Mouse (Mus musculus) testis, adult 2 months (tissue): ENCODE measurements around the gene Ubr2. TPM values are rescaled to one million over a fixed set of nuclear protein-coding genes. Genes with fewer than 3 reads are reported as not detected.

Source experiments
- H3K27ac ChIP-seq: fragments of 200-500 bp; 2 replicates; pipeline ENCODE4 v1.5.1; 2012; ENCODE audit warnings: low read depth, low read length; ENCODE audit not compliant: control insufficient read depth, insufficient read depth
- H3K27me3 ChIP-seq: fragments of 200-500 bp; 2 replicates; pipeline ENCODE4 v1.6.1; 2012; ENCODE audit warnings: mild to moderate bottlenecking, low read length, moderate library complexity; ENCODE audit not compliant: control insufficient read depth, insufficient read depth
- H3K36me3 ChIP-seq: fragments of 200-500 bp; 2 replicates; pipeline ENCODE4 v1.6.1; 2012; ENCODE audit warnings: mild to moderate bottlenecking, low read length; ENCODE audit not compliant: control insufficient read depth, insufficient read depth
- H3K4me1 ChIP-seq: fragments of 200-500 bp; 2 replicates; pipeline ENCODE4 v1.6.1; 2012; ENCODE audit warnings: low read length; ENCODE audit not compliant: control insufficient read depth, insufficient read depth
- H3K4me3 ChIP-seq: fragments of 200-500 bp; 2 replicates; pipeline ENCODE4 v1.5.1; 2012; ENCODE audit warnings: low read depth, mild to moderate bottlenecking, low read length, moderate library complexity, mixed read lengths; ENCODE audit not compliant: control insufficient read depth
- CTCF ChIP-seq: fragments of 200-500 bp; IDR thresholded peaks from 2 replicates; pipeline ENCODE4 v1.5.1; 2012; ENCODE audit warnings: low read depth, mild to moderate bottlenecking, inconsistent platforms, low read length, moderate library complexity; ENCODE audit not compliant: control insufficient read depth, insufficient read depth, insufficient replicate concordance
- POLR2A ChIP-seq: fragments of 200-500 bp; IDR thresholded peaks from 2 replicates; pipeline ENCODE4 v1.6.1; 2012; ENCODE audit warnings: low read depth, mild to moderate bottlenecking, inconsistent platforms, low read length, moderate library complexity; ENCODE audit not compliant: control insufficient read depth
- polyA plus RNA-seq: library from polyadenylated mRNA; depleted of rRNA; stranded (reverse); fragments of >200 nt; gene quantifications from 2 replicates; pipeline ENCODE4 v1.2.3, GENCODE M21; 2012

Ubr2 gene
- polyA plus RNA-seq, 1 experiment: 10.2 TPM

- peaks cover 1% of the 10 kb centered on the region; the same call in 1 of the 2 replicates for H3K36me3 ChIP-seq
These were observed 64.1 kb downstream of the Ubr2 start for GRCm38 (mm10) chr17:46946276-46946675.

GRCm38 (mm10) chr17:46942421-46942820, 67.9 kb downstream of the Ubr2 start:
- no peak overlapping the region for H3K27ac ChIP-seq
- peak overlapping the region; percentile 44 for H3K4me3 ChIP-seq
- TF ChIP-seq POLR2A: no peak
- no peak for TF ChIP-seq CTCF
- H3K36me3 ChIP-seq: no peaks in the 10 kb centered on the region; the same call in 1 of the 2 replicates
- H3K4me1 ChIP-seq: no peaks in the 10 kb centered on the region
- no peaks in the 10 kb centered on the region for H3K27me3 ChIP-seq

More at GRCm38 (mm10) chr17:46946276-46946675, 64.1 kb downstream of the Ubr2 start:
- TF ChIP-seq CTCF (no peak), POLR2A (no peak)
- Histone ChIP-seq H3K27me3 (no peaks in the 10 kb centered on the region), H3K4me1 (no peaks in the 10 kb centered on the region), H3K4me3 (no peak overlapping the region), H3K27ac (no peak overlapping the region)

- Histone ChIP-seq H3K4me1 (no peaks in the 10 kb centered on the region), H3K27ac (no peak overlapping the region), H3K36me3 (no peaks in the 10 kb centered on the region; the same call in 1 of the 2 replicates), H3K27me3 (no peaks in the 10 kb centered on the region), H3K4me3 (no peak overlapping the region)
- TF ChIP-seq POLR2A: no peak
- TF ChIP-seq CTCF: no peak
These were observed 69.9 kb downstream of the Ubr2 start for GRCm38 (mm10) chr17:46940461-46940860.

- Histone ChIP-seq H3K4me1 (no peaks in the 10 kb centered on the region), H3K36me3 (no peaks in the 10 kb centered on the region), H3K27me3 (no peaks in the 10 kb centered on the region), H3K4me3 (no peak overlapping the region), H3K27ac (no peak overlapping the region)
- no peak for TF ChIP-seq POLR2A
- TF ChIP-seq CTCF: peak; percentile 54; the same call in 1 of the 2 replicates
These were observed 76.6 kb downstream of the Ubr2 start for GRCm38 (mm10) chr17:46933557-46934348.

GRCm38 (mm10) chr17:46932961-46933360, 77.4 kb downstream of the Ubr2 start:
- Histone ChIP-seq H3K27me3 (no peaks in the 10 kb centered on the region), H3K27ac (no peak overlapping the region), H3K4me3 (no peak overlapping the region), H3K4me1 (no peaks in the 10 kb centered on the region), H3K36me3 (no peaks in the 10 kb centered on the region)
- TF ChIP-seq POLR2A (no peak), CTCF (no peak)

- Histone ChIP-seq H3K27ac (no peak overlapping the region), H3K4me3 (no peak overlapping the region), H3K4me1 (no peaks in the 10 kb centered on the region; the same call in 1 of the 2 replicates), H3K36me3 (no peaks in the 10 kb centered on the region), H3K27me3 (no peaks in the 10 kb centered on the region)
- TF ChIP-seq POLR2A (no peak), CTCF (no peak)
These were observed 80.5 kb downstream of the Ubr2 start for GRCm38 (mm10) chr17:46929897-46930296.

GRCm38 (mm10) chr17:46929277-46929676, 81.1 kb downstream of the Ubr2 start:
- no peaks in the 10 kb centered on the region for H3K36me3 ChIP-seq
- H3K4me3 ChIP-seq: no peak overlapping the region
- no peaks in the 10 kb centered on the region; the same call in 1 of the 2 replicates for H3K4me1 ChIP-seq
- no peaks in the 10 kb centered on the region for H3K27me3 ChIP-seq
- TF ChIP-seq CTCF (no peak), POLR2A (no peak)
- H3K27ac ChIP-seq: no peak overlapping the region

GRCm38 (mm10) chr17:46927781-46928180, 82.6 kb downstream of the Ubr2 start:
- no peaks in the 10 kb centered on the region for H3K36me3 ChIP-seq
- H3K4me1 ChIP-seq: no peaks in the 10 kb centered on the region; the same call in 1 of the 2 replicates
- no peaks in the 10 kb centered on the region for H3K27me3 ChIP-seq
- TF ChIP-seq CTCF (no peak), POLR2A (no peak)
- H3K4me3 ChIP-seq: no peak overlapping the region
- H3K27ac ChIP-seq: no peak overlapping the region
